Mouse (Mus musculus) G1E-ER4 (cell line): ENCODE measurements around the gene Gm2564. TPM values are rescaled to one million over a fixed set of nuclear protein-coding genes. Genes with fewer than 3 reads are reported as not detected.
"Not testable (repeated sequence)": the region's sequence is repeated elsewhere in the genome, so short reads cannot be mapped to it uniquely, and the experiment has no call there.

ENCODE experiments used
- GATA1 ChIP-seq: IDR thresholded peaks from one replicate; pipeline ENCODE4 v1.8.0; 2012; ENCODE audit warnings: low read length, inconsistent platforms
- polyA plus RNA-seq: library from polyadenylated mRNA; stranded (reverse); fragments of >175 nt; gene quantifications from 2 replicates; pipeline ENCODE4 v1.2.3, GENCODE M21; 2012

Gm2564 gene
- polyA plus RNA-seq: not detected in 2 replicates

DNA sequence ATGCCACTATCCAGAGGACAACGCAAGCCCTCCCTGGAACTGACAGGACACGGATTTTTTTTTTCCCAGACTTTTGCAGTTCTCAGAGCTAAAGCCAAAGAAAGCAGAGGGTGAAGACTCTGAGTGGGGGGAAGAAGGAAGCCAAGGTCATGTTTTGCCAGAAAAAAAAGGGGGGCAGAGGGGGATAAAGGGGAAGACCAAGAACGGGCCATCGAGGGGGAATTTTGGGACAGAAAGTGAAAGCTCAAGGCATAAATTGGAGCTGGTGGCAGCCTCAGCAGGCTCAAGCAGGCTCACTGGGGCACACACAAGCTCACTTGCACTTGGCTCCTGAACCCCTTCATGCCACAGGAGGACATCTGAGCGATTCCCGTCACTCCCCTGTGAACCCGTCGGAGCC, at the start of gene Gm2564:
Gene Gm2564 (plus strand): TSS at position 301 of the 400 bp plus-strand sequence.
- not testable (repeated sequence) for TF ChIP-seq GATA1

DNA sequence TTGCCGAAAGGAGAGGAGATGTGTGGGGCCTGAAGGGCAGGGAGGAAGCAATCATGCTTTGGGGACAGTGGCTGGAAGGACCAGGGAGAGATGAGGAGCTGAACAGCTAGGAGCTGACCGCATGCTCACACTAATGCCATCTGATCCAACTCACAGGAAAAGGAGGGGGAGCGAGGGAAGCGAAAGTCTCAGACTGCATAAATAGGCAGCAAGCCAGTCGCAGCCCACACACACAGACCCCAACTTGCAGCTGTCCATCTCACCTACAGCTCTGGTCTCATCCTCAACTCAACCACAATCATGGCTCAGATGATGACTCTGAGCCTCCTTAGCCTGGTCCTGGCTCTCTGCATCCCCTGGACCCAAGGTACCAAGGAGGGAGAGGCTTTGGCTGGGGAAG, 17.6 kb upstream of the Gm2564 start, which contains the start of gene Gm10591:
Gene Gm10591 (plus strand): TSS at position 301 of the 400 bp plus-strand sequence.
- not testable (repeated sequence) for TF ChIP-seq GATA1

DNA sequence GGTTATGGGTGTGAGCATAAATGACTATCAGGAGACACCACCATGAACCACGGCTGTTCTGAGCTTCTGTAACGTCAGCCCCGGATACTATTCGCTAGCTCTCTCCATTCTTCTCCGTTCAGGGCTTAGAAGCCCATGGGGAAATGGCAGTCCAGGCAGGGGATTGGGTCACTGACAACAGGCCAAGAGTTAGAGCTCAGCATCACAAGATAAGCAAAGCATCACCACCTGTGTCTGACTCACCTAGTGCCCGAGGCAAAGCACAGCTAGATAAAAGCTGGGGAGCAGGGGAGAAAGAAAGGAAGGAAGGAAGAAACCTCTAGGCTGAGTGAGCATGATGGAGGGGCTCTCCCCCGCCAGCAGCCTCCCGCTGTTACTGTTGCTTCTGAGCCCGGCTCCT, 25.4 kb downstream of the Gm2564 start, which contains the start of gene Ccl27b:
Gene Ccl27b (plus strand): TSS at position 301 of the 400 bp plus-strand sequence.
- TF ChIP-seq GATA1: not testable (repeated sequence)

DNA sequence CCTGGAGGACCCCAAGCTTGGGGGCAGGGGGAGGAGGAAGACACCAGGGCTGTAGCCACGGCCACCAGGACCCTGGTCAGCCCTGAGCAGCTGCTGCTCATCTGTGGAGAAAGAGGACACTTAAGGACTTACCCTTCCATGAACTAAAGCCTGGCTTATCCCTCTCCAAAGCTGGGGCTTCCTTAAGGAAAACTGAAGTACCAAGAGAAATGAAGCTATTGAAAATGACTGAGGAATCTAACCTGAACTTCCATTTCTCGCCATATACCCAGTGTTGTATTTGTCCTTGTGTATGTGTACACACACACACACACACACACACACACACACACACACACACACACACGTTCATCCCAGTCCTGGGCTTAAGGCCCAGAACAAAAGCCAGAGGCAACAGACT, 32.3 kb downstream of the Gm2564 start, which contains the start of gene Il11ra2:
Gene Il11ra2 (minus strand): TSS at position 101 of the 400 bp plus-strand sequence.
- TF ChIP-seq GATA1: not testable (repeated sequence)

Other genes with a start within 250 kb of the Gm2564 start
- not detected in 2 replicates for gene Gm21586, start 190.3 kb upstream of the Gm2564 start, polyA plus RNA-seq
- not detected in 2 replicates for gene Gm2163, start 163.0 kb upstream of the Gm2564 start, polyA plus RNA-seq
- gene Fam205a2, start 101.5 kb upstream of the Gm2564 start, polyA plus RNA-seq: not detected in 2 replicates
- gene Gm10591, start 17.5 kb upstream of the Gm2564 start, polyA plus RNA-seq: not detected in 2 replicates
- gene Ccl27b, start 25.5 kb downstream of the Gm2564 start, polyA plus RNA-seq: not detected in 2 replicates
- not detected in 2 replicates for gene Il11ra2, start 32.2 kb downstream of the Gm2564 start, polyA plus RNA-seq
- gene 4930578G10Rik, start 105.8 kb downstream of the Gm2564 start, polyA plus RNA-seq: not detected in 2 replicates
- gene Ccl19, start 126.9 kb downstream of the Gm2564 start, polyA plus RNA-seq: not detected in 2 replicates
- gene Ccl21a, start 144.3 kb downstream of the Gm2564 start, polyA plus RNA-seq: not detected in 2 replicates
- gene Fam205a1, start 224.2 kb downstream of the Gm2564 start, polyA plus RNA-seq: 0.02 and 0.05 TPM in 2 replicates
- gene Gm12394, start 227.1 kb downstream of the Gm2564 start, polyA plus RNA-seq: 0.02 TPM in 1 of 2 replicates, not detected in the other
- gene Fam205c, start 244.5 kb downstream of the Gm2564 start, polyA plus RNA-seq: not detected in 2 replicates